Mouse (Mus musculus): ENCODE results near the gene Pxdc1. TPM values are rescaled to one million over a fixed set of nuclear protein-coding genes. Genes with fewer than 3 reads are reported as not detected.

Pxdc1 gene
- 1 to 10 TPM; 2.8 TPM for polyA plus RNA-seq (2012; fragmentation: generic; extraction: Trizol)

GRCm38 (mm10) chr13:34653391-34653790, at the start of gene Pxdc1:
TSS of gene Pxdc1 (minus strand) at chr13:34653486.

Other genes starting within 250 kb of the Pxdc1 start
- not detected for gene Fam50b, start 81.4 kb upstream of the Pxdc1 start, polyA plus RNA-seq (2012; fragmentation: generic; extraction: Trizol)
- 1 to 10 TPM; 1.4 to 9.5 TPM for gene Prpf4b, start 221.8 kb upstream of the Pxdc1 start, polyA plus RNA-seq (2012; fragmentation: generic; extraction: Trizol)

Measured in C3H10T1/2 (cell line).